Mouse (Mus musculus) liver, embryonic 15.5 days (tissue): ENCODE measurements around the gene Gm21860. TPM values are rescaled to one million over a fixed set of nuclear protein-coding genes. Genes with fewer than 3 reads are reported as not detected.
"Not testable (repeated sequence)": the region's sequence is repeated elsewhere in the genome, so short reads cannot be mapped to it uniquely, and the experiment has no call there.

Experiments used
- ATAC-seq: fragments of 200-750 bp; cut with Nextera tagmentation; 2 replicates; pipeline ENCODE4 v1.8.0; 2017; ENCODE audit warnings: moderate number of reproducible peaks, mild to moderate bottlenecking, moderate library complexity; ENCODE audit not compliant: insufficient read depth
- H3K27ac ChIP-seq: fragments of 300-500 bp; sonication (generic); replicated peaks from 2 replicates; pipeline ENCODE4 v1.5.1; 2015; ENCODE audit warnings: mild to moderate bottlenecking, inconsistent platforms
- H3K27me3 ChIP-seq: fragments of 300-500 bp; sonication (generic); 2 replicates; pipeline ENCODE4 v1.6.1; 2015; ENCODE audit warnings: mild to moderate bottlenecking, inconsistent platforms
- H3K36me3 ChIP-seq: fragments of 300-500 bp; sonication (generic); replicated peaks from 2 replicates; pipeline ENCODE4 v1.6.1; 2015; ENCODE audit warnings: moderate library complexity, mild to moderate bottlenecking, inconsistent platforms
- H3K4me1 ChIP-seq: fragments of 300-500 bp; sonication (generic); replicated peaks from 2 replicates; pipeline ENCODE4 v1.6.1; 2015; ENCODE audit warnings: inconsistent platforms
- H3K4me2 ChIP-seq: fragments of 300-500 bp; sonication (generic); 2 replicates; pipeline ENCODE4 v1.6.1; 2015; ENCODE audit warnings: moderate library complexity, mild to moderate bottlenecking, inconsistent platforms
- H3K4me3 ChIP-seq: fragments of 300-500 bp; sonication (generic); replicated peaks from 2 replicates; pipeline ENCODE4 v1.5.1; 2015; ENCODE audit warnings: mild to moderate bottlenecking, inconsistent platforms
- H3K9ac ChIP-seq: fragments of 300-500 bp; sonication (generic); 2 replicates; pipeline ENCODE4 v1.6.1; 2015; ENCODE audit warnings: moderate library complexity, mild to moderate bottlenecking, inconsistent platforms
- H3K9me3 ChIP-seq: fragments of 300-500 bp; sonication (generic); replicated peaks from 2 replicates; pipeline ENCODE4 v1.6.1; 2016; ENCODE audit warnings: inconsistent platforms
- WGBS: fragments of 180-500 bp; shearing (Covaris S2); methylation state at CpG from one replicate; pipeline ENCODE4 v1.1.7; 2015; ENCODE audit warnings: mixed read lengths; ENCODE audit not compliant: insufficient replicate concordance; 5-methylcytosine and 5-hydroxymethylcytosine counted together
- polyA plus RNA-seq: library from polyadenylated mRNA; unstranded; fragments of >200 nt; fragmentation: Nextera tagmentation; extraction: Ambion mirVana; gene quantifications from 2 replicates; pipeline ENCODE4 v1.2.1, GENCODE M21; 2015

Gene Gm21860
- polyA plus RNA-seq, 1 experiment from 2014 or later, result not detected

GRCm38 (mm10) chrY:90739531-90740012, 15.0 kb downstream of the Gm21860 start:
- Histone ChIP-seq H3K36me3 (peaks cover 47% of the 10 kb centered on the region), H3K9me3 (peaks cover 43% of the 10 kb centered on the region)
- not testable (repeated sequence) for H3K27ac ChIP-seq, H3K4me2 ChIP-seq, H3K4me1 ChIP-seq, H3K4me3 ChIP-seq, H3K27me3 ChIP-seq, ATAC-seq, H3K9ac ChIP-seq
- WGBS, result 43% methylated on average over 11 of the region's 11 CpGs

DNA sequence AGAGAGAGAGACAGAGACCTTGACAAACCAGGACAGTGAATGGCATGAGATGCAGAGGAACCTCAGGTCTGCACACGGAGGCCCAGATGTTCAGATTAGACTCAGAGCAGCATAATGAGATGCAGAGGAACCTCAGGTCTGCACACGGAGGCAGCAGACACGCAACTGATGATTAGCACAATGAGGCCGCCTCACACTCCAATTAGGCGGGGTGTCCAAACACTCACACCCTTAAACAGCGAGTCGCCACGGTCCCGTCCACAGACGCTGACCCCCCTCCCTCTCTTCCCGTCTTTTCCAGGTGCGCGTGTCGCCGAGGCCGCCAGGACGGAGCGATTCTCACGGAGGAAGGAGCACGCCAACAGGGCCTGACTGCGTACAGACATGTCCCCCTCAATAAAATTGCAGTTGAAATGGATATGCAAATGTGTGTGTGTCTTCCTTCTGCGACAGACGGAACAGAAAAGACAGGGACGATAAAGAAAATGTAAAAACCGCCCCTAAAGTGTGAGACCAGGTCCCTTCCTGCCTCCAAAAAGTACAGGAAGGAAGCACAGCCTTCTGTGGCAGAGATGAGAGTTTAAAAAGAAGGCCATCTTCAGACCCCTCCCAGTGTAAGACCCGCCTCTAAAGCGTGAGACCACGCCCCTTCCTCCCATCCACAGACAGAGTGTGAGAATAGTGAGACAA, 15.6 kb downstream of the Gm21860 start:
- H3K36me3 ChIP-seq, result peaks cover 42% of the 10 kb centered on the region
- H3K9me3 ChIP-seq, result peaks cover 38% of the 10 kb centered on the region
- H3K4me1 ChIP-seq, H3K4me3 ChIP-seq, ATAC-seq, H3K4me2 ChIP-seq, H3K27ac ChIP-seq, H3K27me3 ChIP-seq, H3K9ac ChIP-seq: not testable (repeated sequence)
- 63% methylated on average over 28 of the region's 28 CpGs for WGBS

- no peak overlapping the region for H3K4me2 ChIP-seq
- H3K4me3 ChIP-seq, result no peak overlapping the region
- H3K36me3 ChIP-seq, result peaks cover 42% of the 10 kb centered on the region
- peaks cover 38% of the 10 kb centered on the region for H3K9me3 ChIP-seq
- H3K9ac ChIP-seq, result no peak overlapping the region
- WGBS, result 91% methylated on average over 1 of the region's 1 CpGs
- ATAC-seq, result no peak
- no peak overlapping the region for H3K27ac ChIP-seq
- H3K4me1 ChIP-seq, result no peaks in the 10 kb centered on the region
- no peaks in the 10 kb centered on the region for H3K27me3 ChIP-seq
These were observed 16.3 kb downstream of the Gm21860 start for GRCm38 (mm10) chrY:90738431-90738680.

DNA sequence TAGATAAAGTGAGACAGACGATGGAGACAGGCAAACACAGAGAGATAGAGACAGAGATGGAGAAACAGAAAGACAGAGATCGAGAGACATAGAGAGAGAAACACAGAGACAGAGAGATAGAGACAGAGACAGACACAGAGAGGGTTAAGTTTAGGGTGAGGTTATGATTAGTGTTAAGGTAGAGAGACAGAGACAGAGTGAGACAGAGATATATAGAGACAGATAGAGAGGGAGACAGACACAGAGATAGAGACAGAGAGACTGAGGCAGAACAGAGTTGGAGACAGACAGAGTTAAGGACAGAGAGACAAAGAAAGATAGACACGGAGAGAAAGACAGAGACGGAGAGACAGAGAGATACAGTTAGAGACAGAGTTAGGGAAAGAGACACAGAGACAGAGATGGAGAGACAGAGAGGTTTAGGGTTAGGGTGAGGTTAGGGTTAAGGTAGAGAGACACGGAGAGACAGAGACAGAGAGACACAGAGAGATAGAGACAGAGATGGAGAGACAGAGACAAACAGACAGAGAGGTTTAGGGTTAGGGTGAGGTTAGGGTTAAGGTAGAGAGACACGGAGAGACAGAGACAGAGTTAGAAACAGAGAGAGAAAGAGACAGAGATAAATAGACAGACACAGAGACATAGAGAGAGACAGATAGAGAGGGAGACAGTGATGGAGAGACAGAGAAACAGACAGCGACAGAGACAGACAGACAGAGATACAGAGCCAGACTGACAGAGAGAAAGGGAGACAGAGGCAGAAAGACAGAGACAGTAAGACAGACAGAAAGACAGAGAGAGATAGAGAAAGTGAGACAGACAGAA, 16.8 kb downstream of the Gm21860 start:
- Histone ChIP-seq H3K27ac (no peak overlapping the region), H3K27me3 (no peaks in the 10 kb centered on the region), H3K4me1 (no peaks in the 10 kb centered on the region), H3K9me3 (peaks cover 37% of the 10 kb centered on the region), H3K4me3 (no peak overlapping the region), H3K36me3 (peaks cover 41% of the 10 kb centered on the region), H3K4me2 (no peak overlapping the region), H3K9ac (no peak overlapping the region)
- 44% methylated on average over 4 of the region's 7 CpGs for WGBS
- no peak for ATAC-seq

GRCm38 (mm10) chrY:90736217-90737000, 18.2 kb downstream of the Gm21860 start:
- H3K36me3 ChIP-seq, result peaks cover 27% of the 10 kb centered on the region
- not testable (repeated sequence) for H3K4me3 ChIP-seq

DNA sequence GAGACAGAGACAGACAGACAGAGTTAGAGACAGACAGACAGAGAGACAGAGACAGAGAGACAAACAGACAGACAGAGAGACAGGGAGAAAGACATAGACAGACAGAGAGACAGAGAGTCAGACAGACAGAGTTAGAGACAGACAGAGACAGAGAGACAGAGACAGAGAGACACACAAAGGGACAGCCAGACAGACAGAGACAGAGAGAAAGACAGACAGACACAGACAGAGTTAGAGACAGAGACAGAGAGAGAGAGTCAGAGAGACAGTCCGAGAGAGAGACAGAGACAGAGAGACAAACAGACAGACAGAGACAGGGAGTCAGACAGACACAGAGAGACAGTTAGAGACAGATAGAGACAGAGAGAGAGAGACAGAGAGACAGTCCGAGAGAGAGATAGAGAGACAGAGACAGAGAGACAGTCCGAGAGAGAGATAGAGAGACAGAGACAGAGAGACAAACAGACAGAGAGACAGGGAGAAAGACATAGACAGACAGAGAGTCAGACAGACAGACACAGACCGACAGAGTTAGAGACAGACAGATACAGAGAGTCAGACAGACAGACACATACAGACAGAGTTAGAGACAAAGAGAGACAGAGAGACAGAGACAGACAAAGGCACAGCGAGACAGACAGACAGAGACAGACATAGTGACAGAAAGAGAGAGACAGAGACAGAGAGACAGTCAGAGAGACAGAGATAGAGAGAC, 19.3 kb downstream of the Gm21860 start:
- peaks cover 16% of the 10 kb centered on the region for H3K9me3 ChIP-seq
- peaks cover 19% of the 10 kb centered on the region for H3K36me3 ChIP-seq
- H3K27ac ChIP-seq, H3K4me3 ChIP-seq, H3K4me2 ChIP-seq, H3K27me3 ChIP-seq, H3K9ac ChIP-seq, ATAC-seq, H3K4me1 ChIP-seq: not testable (repeated sequence)
- WGBS, result 66% methylated on average over 3 of the region's 5 CpGs

More at GRCm38 (mm10) chrY:90736217-90737000, 18.2 kb downstream of the Gm21860 start:
- not testable (repeated sequence) for H3K4me2 ChIP-seq, H3K27me3 ChIP-seq, H3K4me1 ChIP-seq, H3K27ac ChIP-seq, H3K9ac ChIP-seq, ATAC-seq
- 71% methylated on average over 6 of the region's 9 CpGs for WGBS
- H3K9me3 ChIP-seq, result peaks cover 23% of the 10 kb centered on the region

DNA sequence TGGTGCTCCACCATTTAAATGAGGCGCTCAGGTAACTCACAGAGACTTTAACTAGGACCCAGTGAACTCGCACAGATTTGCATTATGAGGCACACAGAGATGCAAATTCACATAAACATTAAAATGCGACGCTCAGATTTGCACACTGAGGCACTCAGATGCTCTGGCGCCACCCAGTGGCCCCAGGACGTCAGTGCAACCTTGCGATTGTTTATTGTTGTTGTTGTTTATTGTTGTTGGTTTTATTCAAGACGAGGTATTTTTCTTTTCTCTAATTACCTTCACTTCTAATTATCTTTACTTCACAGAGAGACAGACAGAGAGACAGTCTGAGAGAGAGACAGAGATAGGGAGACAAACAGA, 20.3 kb downstream of the Gm21860 start:
- H3K9me3 ChIP-seq, H3K27ac ChIP-seq, H3K9ac ChIP-seq, H3K4me2 ChIP-seq, H3K4me1 ChIP-seq, ATAC-seq, H3K4me3 ChIP-seq, H3K27me3 ChIP-seq, H3K36me3 ChIP-seq: not testable (repeated sequence)
- WGBS, result 47% methylated on average over 8 of the region's 8 CpGs

DNA sequence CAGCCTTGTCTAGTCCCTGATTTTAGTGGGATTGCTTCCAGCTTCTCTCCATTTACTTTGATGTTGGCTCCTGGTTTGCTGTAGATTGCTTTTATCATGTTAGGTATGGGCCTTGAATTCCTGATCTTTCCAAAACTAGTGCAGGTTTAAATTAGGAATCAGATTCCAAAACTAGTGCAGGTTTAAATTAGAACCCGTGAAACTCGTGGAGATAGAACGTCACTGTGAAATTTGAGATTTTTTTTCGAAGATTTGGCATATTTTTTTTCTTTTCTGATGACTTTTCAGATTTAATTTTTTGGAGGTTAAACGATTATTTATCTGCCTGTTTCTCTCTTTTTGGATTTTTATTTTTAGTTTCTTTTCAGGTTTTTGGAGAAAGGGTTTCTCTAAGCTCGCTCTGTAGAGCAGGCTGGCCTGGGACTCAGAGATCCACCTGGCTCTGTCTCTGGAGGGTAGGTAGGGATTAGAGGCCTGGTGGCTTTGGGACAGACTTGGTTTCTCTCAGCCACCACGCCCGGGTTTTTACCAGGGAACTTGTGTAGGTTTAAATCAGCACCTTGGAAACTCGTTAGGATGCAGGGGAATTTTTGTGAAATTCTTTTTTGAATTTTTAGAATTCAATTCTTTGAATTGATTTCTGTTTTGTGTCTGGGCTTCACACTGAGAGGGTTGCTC, 20.8 kb downstream of the Gm21860 start:
- WGBS, result 52% methylated on average over 8 of the region's 9 CpGs
- ATAC-seq, H3K36me3 ChIP-seq, H3K4me1 ChIP-seq, H3K4me2 ChIP-seq, H3K9ac ChIP-seq, H3K9me3 ChIP-seq, H3K27ac ChIP-seq, H3K4me3 ChIP-seq, H3K27me3 ChIP-seq: not testable (repeated sequence)

DNA sequence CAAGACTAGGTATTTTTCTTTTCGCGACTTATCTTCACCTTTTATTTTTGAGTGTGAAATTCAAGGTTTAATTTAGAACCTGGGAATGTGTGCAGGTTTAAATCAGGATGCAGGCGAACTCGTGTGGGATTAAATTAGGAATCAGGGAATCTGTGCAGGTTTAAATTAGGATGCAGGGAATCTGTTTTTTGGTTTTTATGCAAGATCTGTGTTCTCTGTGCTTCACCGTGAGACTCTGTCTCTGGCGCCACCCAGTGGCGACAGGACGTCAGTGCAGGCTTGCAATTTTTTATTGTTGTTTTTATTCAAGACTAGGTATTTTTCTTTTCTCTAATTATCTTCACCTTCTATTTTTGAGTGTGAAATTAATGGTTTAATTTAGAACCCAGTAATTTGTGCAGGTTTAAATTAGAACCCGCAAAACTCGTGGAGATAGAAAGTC, 22.5 kb downstream of the Gm21860 start:
- H3K4me1 ChIP-seq, H3K4me2 ChIP-seq, H3K27me3 ChIP-seq, H3K9me3 ChIP-seq, H3K9ac ChIP-seq, ATAC-seq, H3K4me3 ChIP-seq, H3K27ac ChIP-seq, H3K36me3 ChIP-seq: not testable (repeated sequence)
- 50% methylated on average over 10 of the region's 10 CpGs for WGBS

DNA sequence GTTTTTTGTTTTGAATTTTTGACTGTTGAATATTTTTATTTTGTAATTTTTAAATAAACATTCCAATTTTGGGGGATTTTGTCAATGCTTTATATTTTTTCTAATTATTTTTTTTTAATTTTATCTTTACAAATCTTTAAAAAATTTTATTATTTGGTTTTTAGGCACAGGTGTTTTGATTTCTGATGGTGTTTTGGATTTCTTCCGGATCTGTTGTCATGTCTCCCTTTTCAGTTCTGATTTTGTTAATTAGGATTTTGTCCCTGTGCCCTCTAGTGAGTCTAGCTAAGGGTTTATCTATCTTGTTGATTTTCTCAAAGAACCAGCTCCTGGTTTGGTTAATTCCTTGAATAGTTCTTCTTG, 23.0 kb downstream of the Gm21860 start:
- not testable (repeated sequence) for H3K27me3 ChIP-seq, H3K4me2 ChIP-seq, H3K27ac ChIP-seq, H3K4me1 ChIP-seq, ATAC-seq, H3K4me3 ChIP-seq, H3K9ac ChIP-seq, H3K9me3 ChIP-seq, H3K36me3 ChIP-seq
- 62% methylated on average over 1 of the region's 1 CpGs for WGBS
